Mouse (Mus musculus): ENCODE data around the gene Senp7. TPM values are rescaled to one million over a fixed set of nuclear protein-coding genes. Genes with fewer than 3 reads are reported as not detected.
A peak's percentile ranks its signal among the peaks of the same experiment; 100 is the strongest.
"Not testable (repeated sequence)": the region's sequence is repeated elsewhere in the genome, so short reads cannot be mapped to it uniquely, and the experiment has no call there.

Senp7 gene
- polyA plus RNA-seq (2012; rRNA removed), result 40.7 and 45.1 TPM in 2 replicates

- DNase-seq (ENCODE audit: low read depth), result not testable (repeated sequence)
These were observed at the start of gene Senp7 for GRCm38 (mm10) chr16:56048038-56048437. Gene Senp7, plus strand, starts transcription at chr16:56048338.

- TF ChIP-seq POLR2A (IDR thresholded peaks at IDR 0.05; ENCODE audit: borderline replicate concordance, extremely low read depth, insufficient read depth, insufficient read length, poor library complexity, severe bottlenecking), result no peak
- no peak for DNase-seq (ENCODE audit: low read depth)
These were observed 41.3 kb upstream of the Senp7 start for GRCm38 (mm10) chr16:56006798-56007197.

GRCm38 (mm10) chr16:56008862-56009261, 39.3 kb upstream of the Senp7 start:
- no peak for TF ChIP-seq CTCF (IDR thresholded peaks at IDR 0.05; ENCODE audit: borderline replicate concordance, extremely low read depth, insufficient read depth, insufficient read length)
- TF ChIP-seq POLR2A (IDR thresholded peaks at IDR 0.05; ENCODE audit: borderline replicate concordance, extremely low read depth, insufficient read depth, insufficient read length, poor library complexity, severe bottlenecking), result no peak
- no peak for DNase-seq (ENCODE audit: low read depth)

- DNase-seq (ENCODE audit: low read depth), result no peak
- TF ChIP-seq POLR2A (IDR thresholded peaks at IDR 0.05; ENCODE audit: borderline replicate concordance, extremely low read depth, insufficient read depth, insufficient read length, poor library complexity, severe bottlenecking) (no peak), CTCF (IDR thresholded peaks at IDR 0.05; ENCODE audit: borderline replicate concordance, extremely low read depth, insufficient read depth, insufficient read length) (no peak)
These were observed 35.1 kb upstream of the Senp7 start for GRCm38 (mm10) chr16:56012789-56013743.

- DNase-seq (ENCODE audit: low read depth), result no peak
- TF ChIP-seq CTCF (IDR thresholded peaks at IDR 0.05; ENCODE audit: borderline replicate concordance, extremely low read depth, insufficient read depth, insufficient read length) (no peak), POLR2A (IDR thresholded peaks at IDR 0.05; ENCODE audit: borderline replicate concordance, extremely low read depth, insufficient read depth, insufficient read length, poor library complexity, severe bottlenecking) (no peak)
These were observed 34.1 kb upstream of the Senp7 start for GRCm38 (mm10) chr16:56014076-56014475.

GRCm38 (mm10) chr16:56019660-56020059, 28.5 kb upstream of the Senp7 start:
- no peak for DNase-seq (ENCODE audit: low read depth)
- TF ChIP-seq POLR2A (IDR thresholded peaks at IDR 0.05; ENCODE audit: borderline replicate concordance, extremely low read depth, insufficient read depth, insufficient read length, poor library complexity, severe bottlenecking) (no peak), CTCF (IDR thresholded peaks at IDR 0.05; ENCODE audit: borderline replicate concordance, extremely low read depth, insufficient read depth, insufficient read length) (no peak)

- DNase-seq (ENCODE audit: low read depth), result no peak
- TF ChIP-seq CTCF (IDR thresholded peaks at IDR 0.05; ENCODE audit: borderline replicate concordance, extremely low read depth, insufficient read depth, insufficient read length), result no peak
These were observed 20.1 kb upstream of the Senp7 start for GRCm38 (mm10) chr16:56027854-56028629.

GRCm38 (mm10) chr16:56028722-56029551, 19.2 kb upstream of the Senp7 start:
- DNase-seq (ENCODE audit: low read depth), result peak; percentile 70
- TF ChIP-seq CTCF (IDR thresholded peaks at IDR 0.05; ENCODE audit: borderline replicate concordance, extremely low read depth, insufficient read depth, insufficient read length), result no peak
- TF ChIP-seq POLR2A (IDR thresholded peaks at IDR 0.05; ENCODE audit: borderline replicate concordance, extremely low read depth, insufficient read depth, insufficient read length, poor library complexity, severe bottlenecking), result 0 out of 2 replicates have a peak, but pooled peaks have one; percentile 6

- peak; percentile 99 for DNase-seq (ENCODE audit: low read depth)
- no peak for TF ChIP-seq CTCF (IDR thresholded peaks at IDR 0.05; ENCODE audit: borderline replicate concordance, extremely low read depth, insufficient read depth, insufficient read length)
- peak; percentile 61; the same call in 1 of the 2 replicates for TF ChIP-seq POLR2A (IDR thresholded peaks at IDR 0.05; ENCODE audit: borderline replicate concordance, extremely low read depth, insufficient read depth, insufficient read length, poor library complexity, severe bottlenecking)
These were observed 18.5 kb upstream of the Senp7 start, which contains the start of gene Pcnp for GRCm38 (mm10) chr16:56029661-56030082. Gene Pcnp, minus strand, starts transcription at chr16:56029739.

- DNase-seq (ENCODE audit: low read depth), result no peak
- no peak for TF ChIP-seq POLR2A (IDR thresholded peaks at IDR 0.05; ENCODE audit: borderline replicate concordance, extremely low read depth, insufficient read depth, insufficient read length, poor library complexity, severe bottlenecking)
- no peak for TF ChIP-seq CTCF (IDR thresholded peaks at IDR 0.05; ENCODE audit: borderline replicate concordance, extremely low read depth, insufficient read depth, insufficient read length)
These were observed 13.6 kb upstream of the Senp7 start for GRCm38 (mm10) chr16:56034566-56034965.

- no peak for TF ChIP-seq CTCF (IDR thresholded peaks at IDR 0.05; ENCODE audit: borderline replicate concordance, extremely low read depth, insufficient read depth, insufficient read length)
- TF ChIP-seq POLR2A (IDR thresholded peaks at IDR 0.05; ENCODE audit: borderline replicate concordance, extremely low read depth, insufficient read depth, insufficient read length, poor library complexity, severe bottlenecking), result no peak
- no peak for DNase-seq (ENCODE audit: low read depth)
These were observed 11.6 kb upstream of the Senp7 start for GRCm38 (mm10) chr16:56036501-56036900.

All from brain, embryonic 14.5 days (tissue).